Mouse (Mus musculus) bone marrow macrophage, adult 2 months (primary cell): ENCODE data around the gene Heg1.

Experiments used
- CTCF ChIP-seq: IDR thresholded peaks from 2 replicates; pipeline ENCODE4 v1.5.1; 2012; ENCODE audit warnings: low read depth, mild to moderate bottlenecking, low read length, moderate library complexity
- POLR2A ChIP-seq: IDR thresholded peaks from 2 replicates; pipeline ENCODE4 v1.6.1; 2012; ENCODE audit warnings: mild to moderate bottlenecking, low read depth, low read length, borderline replicate concordance

DNA sequence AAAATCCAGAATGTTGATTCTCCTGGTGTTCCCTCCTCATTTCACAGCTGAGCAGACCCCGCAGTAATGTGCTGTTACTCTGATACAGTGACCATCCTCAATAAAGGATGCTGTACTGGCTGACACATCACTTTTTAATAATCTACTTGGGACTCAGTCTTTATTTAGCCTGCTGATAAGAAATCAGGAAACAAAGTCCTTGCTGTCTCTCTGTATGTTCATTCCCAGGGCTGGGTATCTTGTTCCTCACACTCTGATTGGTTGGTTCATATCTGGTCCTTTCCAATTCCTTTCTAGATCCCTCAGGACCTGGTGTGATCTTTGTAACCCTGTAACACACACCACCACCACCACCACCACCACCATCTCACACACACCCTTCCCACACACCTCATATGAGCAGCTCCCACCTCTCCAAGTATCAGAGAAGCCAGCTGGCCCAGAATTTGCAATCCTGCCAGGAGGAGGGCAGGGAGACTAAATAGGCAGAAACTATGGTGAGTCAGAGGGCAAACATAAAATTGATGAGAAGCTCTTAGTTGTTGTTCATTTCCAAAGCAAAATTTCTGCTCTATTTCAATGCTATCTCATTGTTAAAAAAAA lies 91.7 kb downstream of the Heg1 start:
- no peak for TF ChIP-seq POLR2A
- TF ChIP-seq CTCF, result no peak
